Mouse (Mus musculus): Measurements from ENCODE around the gene Ank3. TPM values are rescaled to one million over a fixed set of nuclear protein-coding genes. Genes with fewer than 3 reads are reported as not detected.
A peak's percentile ranks its signal among the peaks of the same experiment; 100 is the strongest.

Gene Ank3
- polyA plus RNA-seq, 1 experiment from 2014 or later, result 86.7 TPM

DNA sequence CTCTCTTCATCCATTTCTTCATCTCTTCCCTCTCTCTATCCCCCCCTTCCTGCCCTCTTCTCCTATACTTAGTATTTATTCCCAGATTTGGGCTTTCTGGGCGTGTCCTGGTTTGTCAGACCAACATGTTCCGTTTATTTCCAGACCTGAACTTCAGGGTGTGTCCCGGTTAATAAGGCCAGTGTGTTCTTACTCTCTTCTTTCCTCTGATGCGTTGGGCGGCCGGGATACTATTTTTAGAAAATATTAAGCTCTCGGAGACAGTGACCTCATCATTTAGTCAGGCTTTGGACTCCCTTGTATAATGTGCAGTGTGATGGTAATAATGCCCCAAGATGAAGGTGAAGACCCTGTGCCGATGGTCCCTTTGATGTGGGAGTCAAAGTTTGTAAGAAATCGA is 546.3 kb downstream of the Ank3 start:
- H3K9ac ChIP-seq (ENCODE audit: low read depth, low read length), result no peak overlapping the region
- ATAC-seq, result no peak
- H3K27ac ChIP-seq (ENCODE audit: low read length), result no peak overlapping the region
- no peaks in the 10 kb centered on the region for H3K36me3 ChIP-seq (ENCODE audit: control insufficient read depth, insufficient read depth, low read length)
- no peak overlapping the region for H3K4me2 ChIP-seq (ENCODE audit: low read length)
- H3K27me3 ChIP-seq (ENCODE audit: control insufficient read depth, insufficient read depth, low read depth, low read length), result no peaks in the 10 kb centered on the region
- H3K9me3 ChIP-seq (replicated peaks; ENCODE audit: control insufficient read depth, low read length, poor library complexity, severe bottlenecking), result no peaks in the 10 kb centered on the region
- no peak overlapping the region for H3K4me3 ChIP-seq (ENCODE audit: low read depth, low read length)
- peaks cover 13% of the 10 kb centered on the region for H3K4me1 ChIP-seq (ENCODE audit: control insufficient read depth, insufficient read depth, low read length)
- 71% methylated on average over 9 of the region's 9 CpGs for WGBS

DNA sequence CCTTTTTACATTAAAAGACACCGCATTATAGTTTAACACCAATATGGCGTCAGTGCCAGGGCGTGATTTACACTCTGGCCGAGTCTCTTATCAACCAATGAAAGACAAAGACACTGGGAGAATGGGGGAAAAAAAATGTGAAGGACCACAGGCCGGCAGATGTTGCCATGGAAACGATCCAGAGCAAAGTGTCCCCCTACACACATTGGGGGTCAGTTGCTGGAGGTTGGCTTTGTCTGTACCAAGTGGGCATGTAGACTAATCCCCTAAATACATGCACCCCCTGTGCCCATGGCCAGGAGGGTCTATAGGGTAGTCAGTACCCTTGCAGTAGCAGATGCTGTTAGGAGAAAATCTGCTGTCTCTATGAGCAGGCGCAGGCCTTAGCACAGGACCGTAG is 547.3 kb downstream of the Ank3 start:
- no peak overlapping the region for H3K4me3 ChIP-seq (ENCODE audit: low read depth, low read length)
- H3K27me3 ChIP-seq (ENCODE audit: control insufficient read depth, insufficient read depth, low read depth, low read length), result no peaks in the 10 kb centered on the region
- peaks cover 13% of the 10 kb centered on the region for H3K4me1 ChIP-seq (ENCODE audit: control insufficient read depth, insufficient read depth, low read length)
- no peak overlapping the region for H3K9ac ChIP-seq (ENCODE audit: low read depth, low read length)
- H3K4me2 ChIP-seq (ENCODE audit: low read length), result no peak overlapping the region
- H3K36me3 ChIP-seq (ENCODE audit: control insufficient read depth, insufficient read depth, low read length), result no peaks in the 10 kb centered on the region
- H3K9me3 ChIP-seq (replicated peaks; ENCODE audit: control insufficient read depth, low read length, poor library complexity, severe bottlenecking), result no peaks in the 10 kb centered on the region
- H3K27ac ChIP-seq (ENCODE audit: low read length), result no peak overlapping the region; the same call in 1 of the 2 replicates
- peak; percentile 12; the same call in 1 of the 2 replicates for ATAC-seq
- WGBS, result 34% methylated on average over 8 of the region's 8 CpGs

DNA sequence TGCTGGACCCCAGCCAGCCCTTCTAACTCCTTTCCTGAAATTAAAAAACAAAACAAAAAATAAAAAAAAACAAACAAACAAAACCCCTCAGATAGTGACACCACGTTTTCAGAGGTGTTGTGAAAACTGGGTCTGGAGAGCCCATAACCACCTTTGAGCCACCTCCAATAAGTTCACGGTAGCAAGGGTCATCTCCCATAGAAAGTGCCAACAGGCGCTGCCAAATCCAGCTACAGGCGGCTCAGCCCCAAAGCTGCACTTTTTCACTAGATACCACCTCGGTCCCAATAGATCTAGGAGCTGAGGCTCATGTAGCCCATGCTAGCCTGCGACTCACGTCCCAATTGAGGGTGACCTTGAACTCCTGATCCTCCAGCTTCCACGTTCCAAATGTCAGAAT is 547.7 kb downstream of the Ank3 start:
- Histone ChIP-seq H3K9ac (ENCODE audit: low read depth, low read length) (no peak overlapping the region), H3K4me1 (ENCODE audit: control insufficient read depth, insufficient read depth, low read length) (peaks cover 13% of the 10 kb centered on the region), H3K27ac (ENCODE audit: low read length) (no peak overlapping the region), H3K27me3 (ENCODE audit: control insufficient read depth, insufficient read depth, low read depth, low read length) (no peaks in the 10 kb centered on the region), H3K36me3 (ENCODE audit: control insufficient read depth, insufficient read depth, low read length) (no peaks in the 10 kb centered on the region), H3K4me2 (ENCODE audit: low read length) (no peak overlapping the region), H3K4me3 (ENCODE audit: low read depth, low read length) (no peak overlapping the region), H3K9me3 (replicated peaks; ENCODE audit: control insufficient read depth, low read length, poor library complexity, severe bottlenecking) (no peaks in the 10 kb centered on the region)
- ATAC-seq, result no peak
- 81% methylated on average over 8 of the region's 8 CpGs for WGBS

DNA sequence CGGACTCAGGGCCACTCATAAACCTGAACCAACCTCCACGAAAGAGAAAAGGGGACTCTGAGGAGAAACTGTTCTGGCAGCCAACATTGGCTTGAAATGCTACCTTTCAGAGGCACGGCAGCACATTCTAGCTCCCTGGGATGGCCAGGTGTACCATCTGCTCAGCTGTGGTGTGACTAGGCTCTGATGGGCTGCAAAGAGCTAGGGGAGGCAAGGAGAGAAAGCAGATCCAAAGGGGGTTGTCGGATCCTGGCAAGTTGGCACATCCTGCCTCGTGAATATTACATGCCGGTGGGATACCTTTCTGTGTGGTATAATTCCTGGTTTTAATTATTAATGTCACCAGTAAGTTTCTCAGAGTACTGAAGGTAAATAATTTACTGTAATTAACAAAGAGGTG is 548.5 kb downstream of the Ank3 start:
- Histone ChIP-seq H3K27me3 (ENCODE audit: control insufficient read depth, insufficient read depth, low read depth, low read length) (no peaks in the 10 kb centered on the region), H3K4me3 (ENCODE audit: low read depth, low read length) (no peak overlapping the region), H3K4me2 (ENCODE audit: low read length) (no peak overlapping the region), H3K36me3 (ENCODE audit: control insufficient read depth, insufficient read depth, low read length) (no peaks in the 10 kb centered on the region), H3K4me1 (ENCODE audit: control insufficient read depth, insufficient read depth, low read length) (peaks cover 13% of the 10 kb centered on the region), H3K9me3 (replicated peaks; ENCODE audit: control insufficient read depth, low read length, poor library complexity, severe bottlenecking) (no peaks in the 10 kb centered on the region), H3K27ac (ENCODE audit: low read length) (0 out of 2 replicates have a peak overlapping the region, but pooled peaks have one; percentile 24), H3K9ac (ENCODE audit: low read depth, low read length) (no peak overlapping the region)
- no peak for ATAC-seq
- WGBS, result 75% methylated on average over 6 of the region's 6 CpGs

DNA sequence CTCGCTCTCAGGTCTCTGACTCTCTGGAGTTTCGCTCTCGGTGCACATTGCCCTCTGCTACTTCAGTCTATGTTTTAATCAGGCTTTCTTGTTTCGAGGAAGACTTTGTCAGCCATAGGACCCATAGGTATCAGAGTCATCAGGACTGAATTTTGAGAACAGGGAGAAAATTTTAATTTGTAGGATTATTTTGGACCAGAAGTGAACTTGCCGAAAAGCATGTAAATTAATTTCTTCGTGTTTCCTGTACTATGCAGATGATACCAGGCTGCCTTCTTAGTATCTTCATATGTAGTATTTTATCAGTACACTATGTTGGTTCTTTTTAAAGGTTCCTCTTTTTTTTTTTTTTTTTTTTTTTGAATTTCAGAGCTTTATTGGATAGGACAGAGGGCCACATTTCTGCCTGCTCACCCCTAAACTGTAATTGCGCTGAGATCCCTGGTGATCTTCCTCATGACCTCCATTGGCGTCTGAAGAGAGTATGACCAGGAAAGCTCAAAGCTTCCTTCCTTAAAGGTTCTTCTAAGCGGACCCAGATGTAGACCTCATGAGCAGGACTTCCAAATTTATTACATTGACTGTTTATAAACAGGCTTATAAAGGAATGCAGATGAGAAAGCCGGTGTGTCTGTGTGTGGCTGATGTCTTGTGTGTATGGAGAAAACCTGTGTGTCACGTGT is 551.8 kb downstream of the Ank3 start:
- no peak overlapping the region for H3K4me3 ChIP-seq (ENCODE audit: low read depth, low read length)
- ATAC-seq, result no peak
- H3K36me3 ChIP-seq (ENCODE audit: control insufficient read depth, insufficient read depth, low read length), result peaks cover 6% of the 10 kb centered on the region; the same call in 1 of the 2 replicates
- no peak overlapping the region for H3K4me2 ChIP-seq (ENCODE audit: low read length)
- no peaks in the 10 kb centered on the region for H3K9me3 ChIP-seq (replicated peaks; ENCODE audit: control insufficient read depth, low read length, poor library complexity, severe bottlenecking)
- H3K4me1 ChIP-seq (ENCODE audit: control insufficient read depth, insufficient read depth, low read length), result peaks cover 2% of the 10 kb centered on the region
- 95% methylated on average over 11 of the region's 11 CpGs for whole genome bisulfite sequencing
- no peak overlapping the region for H3K9ac ChIP-seq (ENCODE audit: low read depth, low read length)
- H3K27ac ChIP-seq (ENCODE audit: low read length), result no peak overlapping the region
- H3K27me3 ChIP-seq (ENCODE audit: control insufficient read depth, insufficient read depth, low read depth, low read length), result no peaks in the 10 kb centered on the region

DNA sequence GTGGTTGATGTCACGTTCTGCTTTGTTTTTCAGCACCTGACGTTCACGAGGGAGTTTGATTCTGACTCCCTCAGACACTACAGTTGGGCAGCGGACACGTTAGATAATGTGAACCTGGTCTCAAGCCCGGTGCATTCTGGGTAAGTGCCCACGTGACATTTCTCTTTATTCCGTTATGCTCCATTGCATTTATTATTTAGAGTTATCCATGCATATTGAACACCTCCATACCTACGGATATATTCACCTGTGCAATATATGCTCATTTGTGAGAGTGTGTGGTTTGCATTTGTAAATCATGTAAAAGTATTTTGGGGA is 552.3 kb downstream of the Ank3 start:
- H3K27ac ChIP-seq (ENCODE audit: low read length), result no peak overlapping the region
- ATAC-seq, result no peak
- 84% methylated on average over 9 of the region's 9 CpGs for WGBS
- no peaks in the 10 kb centered on the region for H3K4me1 ChIP-seq (ENCODE audit: control insufficient read depth, insufficient read depth, low read length)
- H3K9ac ChIP-seq (ENCODE audit: low read depth, low read length), result no peak overlapping the region
- no peak overlapping the region for H3K4me2 ChIP-seq (ENCODE audit: low read length)
- no peaks in the 10 kb centered on the region for H3K27me3 ChIP-seq (ENCODE audit: control insufficient read depth, insufficient read depth, low read depth, low read length)
- peaks cover 10% of the 10 kb centered on the region; the same call in 1 of the 2 replicates for H3K36me3 ChIP-seq (ENCODE audit: control insufficient read depth, insufficient read depth, low read length)
- H3K9me3 ChIP-seq (replicated peaks; ENCODE audit: control insufficient read depth, low read length, poor library complexity, severe bottlenecking), result no peaks in the 10 kb centered on the region
- no peak overlapping the region for H3K4me3 ChIP-seq (ENCODE audit: low read depth, low read length)

DNA sequence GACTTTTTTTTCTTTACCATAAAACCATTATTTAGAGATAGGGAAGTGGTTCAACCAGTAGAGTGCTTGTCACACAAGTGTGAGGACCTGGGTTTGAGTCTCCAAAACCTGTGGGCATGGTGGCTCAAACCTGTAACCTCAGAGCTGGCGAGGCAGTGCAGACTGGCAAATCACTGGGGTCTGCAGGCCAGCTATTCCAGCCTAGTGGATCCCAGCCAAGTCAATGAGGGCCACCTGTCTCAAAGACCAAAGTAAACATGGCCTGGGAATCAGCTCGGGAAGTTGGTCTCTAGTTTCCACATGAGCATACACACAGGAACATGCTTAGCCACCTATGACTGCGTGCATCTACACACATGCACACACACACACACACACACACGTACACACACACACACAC is 552.9 kb downstream of the Ank3 start:
- H3K4me2 ChIP-seq (ENCODE audit: low read length), result no peak overlapping the region
- WGBS, result 79% methylated on average over 4 of the region's 4 CpGs

DNA sequence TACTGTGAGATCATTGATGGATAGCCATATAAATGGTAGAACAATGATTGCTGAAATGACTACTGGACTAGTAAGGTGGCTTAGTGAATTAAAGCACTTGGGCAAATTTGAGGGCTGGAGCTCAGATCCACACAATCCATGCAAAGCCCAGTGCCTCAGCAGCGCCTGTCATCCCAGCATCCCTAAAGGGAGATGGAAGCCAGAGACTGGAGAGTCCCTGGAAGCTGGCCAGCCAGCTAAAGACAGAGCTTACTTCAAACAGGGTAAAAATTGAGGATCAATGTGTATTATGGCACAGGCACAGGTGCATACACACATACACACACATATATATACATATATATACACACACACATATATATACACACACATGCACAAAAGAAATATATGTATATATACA is 553.7 kb downstream of the Ank3 start:
- Histone ChIP-seq H3K36me3 (ENCODE audit: control insufficient read depth, insufficient read depth, low read length) (peaks cover 13% of the 10 kb centered on the region; the same call in 1 of the 2 replicates), H3K27me3 (ENCODE audit: control insufficient read depth, insufficient read depth, low read depth, low read length) (no peaks in the 10 kb centered on the region), H3K4me3 (ENCODE audit: low read depth, low read length) (no peak overlapping the region), H3K27ac (ENCODE audit: low read length) (no peak overlapping the region), H3K9ac (ENCODE audit: low read depth, low read length) (no peak overlapping the region), H3K9me3 (replicated peaks; ENCODE audit: control insufficient read depth, low read length, poor library complexity, severe bottlenecking) (no peaks in the 10 kb centered on the region), H3K4me2 (ENCODE audit: low read length) (no peak overlapping the region), H3K4me1 (ENCODE audit: control insufficient read depth, insufficient read depth, low read length) (no peaks in the 10 kb centered on the region)
- 80% methylated on average over 1 of the region's 1 CpGs for WGBS
- no peak for ATAC-seq

More for the DNA sequence above, 552.9 kb downstream of the Ank3 start:
- no peak for ATAC-seq
- Histone ChIP-seq H3K36me3 (ENCODE audit: control insufficient read depth, insufficient read depth, low read length) (peaks cover 13% of the 10 kb centered on the region; the same call in 1 of the 2 replicates), H3K27ac (ENCODE audit: low read length) (no peak overlapping the region), H3K4me1 (ENCODE audit: control insufficient read depth, insufficient read depth, low read length) (no peaks in the 10 kb centered on the region), H3K9me3 (replicated peaks; ENCODE audit: control insufficient read depth, low read length, poor library complexity, severe bottlenecking) (no peaks in the 10 kb centered on the region), H3K9ac (ENCODE audit: low read depth, low read length) (no peak overlapping the region), H3K4me3 (ENCODE audit: low read depth, low read length) (no peak overlapping the region), H3K27me3 (ENCODE audit: control insufficient read depth, insufficient read depth, low read depth, low read length) (no peaks in the 10 kb centered on the region)

DNA sequence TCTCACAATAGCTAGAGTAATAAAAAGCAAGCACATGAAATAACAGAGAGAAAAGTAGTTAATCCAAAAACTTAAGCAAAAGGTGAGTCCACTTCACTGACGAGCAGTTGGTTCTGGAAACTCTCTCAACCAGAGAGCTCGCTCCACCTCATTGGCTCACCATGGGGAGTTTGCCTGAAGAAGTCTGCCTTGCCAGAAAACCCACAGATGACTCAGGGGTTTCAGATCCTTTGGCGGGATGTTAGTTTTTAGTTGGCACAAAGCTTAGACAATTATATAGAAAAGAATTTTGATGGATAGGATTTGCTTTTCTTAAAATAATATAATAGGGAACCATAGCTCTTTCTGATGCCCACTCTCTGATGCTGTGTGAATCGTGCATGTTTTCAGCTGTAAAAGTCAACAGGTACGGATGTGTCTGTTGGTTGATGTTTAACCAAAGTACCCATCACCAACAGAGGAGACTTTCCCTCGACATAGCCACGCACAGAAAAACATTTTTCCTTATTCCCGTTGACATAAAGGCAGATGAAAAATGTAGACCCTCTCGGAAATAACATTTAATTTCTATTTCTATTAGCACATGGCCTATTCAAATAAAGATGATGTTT is 556.2 kb downstream of the Ank3 start:
- Histone ChIP-seq H3K4me2 (ENCODE audit: low read length) (no peak overlapping the region), H3K4me3 (ENCODE audit: low read depth, low read length) (no peak overlapping the region), H3K27ac (ENCODE audit: low read length) (no peak overlapping the region), H3K36me3 (ENCODE audit: control insufficient read depth, insufficient read depth, low read length) (peaks cover 16% of the 10 kb centered on the region; the same call in 1 of the 2 replicates), H3K9ac (ENCODE audit: low read depth, low read length) (no peak overlapping the region), H3K27me3 (ENCODE audit: control insufficient read depth, insufficient read depth, low read depth, low read length) (no peaks in the 10 kb centered on the region), H3K9me3 (replicated peaks; ENCODE audit: control insufficient read depth, low read length, poor library complexity, severe bottlenecking) (no peaks in the 10 kb centered on the region), H3K4me1 (ENCODE audit: control insufficient read depth, insufficient read depth, low read length) (no peaks in the 10 kb centered on the region)
- no peak for ATAC-seq
- 92% methylated on average over 9 of the region's 9 CpGs for WGBS
